Mouse (Mus musculus) thymus, postnatal 36 days (tissue): Measurements from ENCODE around the gene Rmdn3.

Experiments
- DNase-seq, 2 experiments: peaks; one replicate each; pipeline ENCODE4 v3.0.0; 2022; ENCODE audit warnings: mixed read lengths in 2 of 2

Rmdn3 gene

GRCm38 (mm10) chr2:119166901-119167865 is 10.3 kb upstream of the Rmdn3 start, which contains the start of gene Gchfr:
Gchfr (plus strand) TSS chr2:119167773.
- peak in 1 of 2 experiments; percentile 13 for DNase-seq

GRCm38 (mm10) chr2:119165401-119165800 is 8.6 kb upstream of the Rmdn3 start:
- DNase-seq, result no peak

- DNase-seq, result no peak
These were observed 7.2 kb upstream of the Rmdn3 start for GRCm38 (mm10) chr2:119163999-119164398.

GRCm38 (mm10) chr2:119163135-119163534 is 6.3 kb upstream of the Rmdn3 start:
- DNase-seq, result no peak

GRCm38 (mm10) chr2:119161247-119161646 is 4.4 kb upstream of the Rmdn3 start:
- no peak for DNase-seq

- no peak for DNase-seq
These were observed 1.0 kb upstream of the Rmdn3 start for GRCm38 (mm10) chr2:119157836-119158235.

GRCm38 (mm10) chr2:119156081-119156680 is 653 bp downstream of the Rmdn3 start:
- DNase-seq, result no peak

GRCm38 (mm10) chr2:119155388-119155787 is 1.4 kb downstream of the Rmdn3 start:
- DNase-seq, result no peak

- DNase-seq, result no peak
These were observed 2.2 kb downstream of the Rmdn3 start for GRCm38 (mm10) chr2:119154683-119155082.

- no peak for DNase-seq
These were observed 4.6 kb downstream of the Rmdn3 start for GRCm38 (mm10) chr2:119152255-119152654.

GRCm38 (mm10) chr2:119147775-119148174 is 9.1 kb downstream of the Rmdn3 start:
- DNase-seq, result no peak

- no peak for DNase-seq
These were observed 9.6 kb downstream of the Rmdn3 start for GRCm38 (mm10) chr2:119147160-119147678.

GRCm38 (mm10) chr2:119146435-119146834 is 10.4 kb downstream of the Rmdn3 start:
- DNase-seq, result no peak

GRCm38 (mm10) chr2:119145199-119145598 is 11.6 kb downstream of the Rmdn3 start:
- DNase-seq, result peak in 1 of 2 experiments; percentile 9

GRCm38 (mm10) chr2:119136346-119136898 is 20.4 kb downstream of the Rmdn3 start:
- DNase-seq, result no peak

- DNase-seq, result no peak
These were observed 43.5 kb downstream of the Rmdn3 start for GRCm38 (mm10) chr2:119113121-119113925.

- DNase-seq, result peak; percentile 78 to 80
These were observed 44.3 kb downstream of the Rmdn3 start, which contains the start of gene Rad51 for GRCm38 (mm10) chr2:119112438-119113112. Rad51 (plus strand) TSS chr2:119112793.

GRCm38 (mm10) chr2:119111060-119111459 is 45.8 kb downstream of the Rmdn3 start:
- no peak for DNase-seq

- peak; percentile 8 to 17 for DNase-seq
These were observed 48.3 kb downstream of the Rmdn3 start for GRCm38 (mm10) chr2:119108554-119108953.

GRCm38 (mm10) chr2:119106583-119106982 is 50.3 kb downstream of the Rmdn3 start:
- no peak for DNase-seq

- DNase-seq, result no peak
These were observed 55.3 kb downstream of the Rmdn3 start for GRCm38 (mm10) chr2:119101552-119101951.
